Mouse (Mus musculus) cerebellum, adult 2 months (tissue): ENCODE measurements around the gene Ccng2. TPM values are rescaled to one million over a fixed set of nuclear protein-coding genes. Genes with fewer than 3 reads are reported as not detected.

Experiments used
- DNase-seq, 2 experiments: peaks; one replicate each; pipeline ENCODE4 v3.0.0; 2021
- H3K27ac ChIP-seq: fragments of 200-500 bp; 2 replicates; pipeline ENCODE4 v1.5.1; 2012; ENCODE audit warnings: low read length, control low read depth, inconsistent platforms; ENCODE audit not compliant: insufficient read depth
- H3K27me3 ChIP-seq: fragments of 200-500 bp; 2 replicates; pipeline ENCODE4 v1.6.1; 2012; ENCODE audit warnings: inconsistent platforms, mild to moderate bottlenecking, low read length, moderate library complexity; ENCODE audit not compliant: control insufficient read depth, insufficient read depth
- H3K4me1 ChIP-seq: fragments of 200-500 bp; 2 replicates; pipeline ENCODE4 v1.6.1; 2011; ENCODE audit warnings: low read length; ENCODE audit not compliant: control insufficient read depth, insufficient read depth
- H3K4me3 ChIP-seq: fragments of 200-500 bp; replicated peaks from 2 replicates; pipeline ENCODE3; 2011; ENCODE audit warnings: mild to moderate bottlenecking, low read depth, low read length, control low read depth; ENCODE audit not compliant: insufficient read depth
- CTCF ChIP-seq: fragments of 200-500 bp; IDR thresholded peaks from 2 replicates; pipeline ENCODE4 v1.5.1; 2011; ENCODE audit warnings: low read depth, mild to moderate bottlenecking, control low read depth, low read length, moderate library complexity, borderline replicate concordance; ENCODE audit not compliant: insufficient read depth
- POLR2A ChIP-seq: fragments of 200-500 bp; IDR thresholded peaks from 2 replicates; pipeline ENCODE4 v1.6.1; 2011; ENCODE audit warnings: low read length, control low read depth, borderline replicate concordance; ENCODE audit not compliant: insufficient read depth
- WGBS: fragments of 180-500 bp; shearing (Covaris S2); methylation state at CpG from one replicate; pipeline ENCODE4 v1.1.7; 2018; 5-methylcytosine and 5-hydroxymethylcytosine counted together
- polyA plus RNA-seq: library from polyadenylated mRNA; depleted of rRNA; stranded (reverse); fragments of >200 nt; gene quantifications from 2 replicates; pipeline ENCODE4 v1.2.3, GENCODE M21; 2012

Ccng2 gene
- polyA plus RNA-seq, 1 experiment = 47.2 TPM

- peaks cover 7% of the 10 kb centered on the region; the same call in 1 of the 2 replicates for H3K4me1 ChIP-seq
- peak; percentile 58 to 83 for DNase-seq
- H3K4me3 ChIP-seq = no peak overlapping the region
- peak overlapping the region; percentile 13; the same call in 1 of the 2 replicates for H3K27ac ChIP-seq
- WGBS = 68% methylated on average over 12 of the region's 12 CpGs
- no peaks in the 10 kb centered on the region for H3K27me3 ChIP-seq
- no peak for TF ChIP-seq CTCF
- TF ChIP-seq POLR2A = no peak
Measured at GRCm38 (mm10) chr5:93251001-93251760, 15.9 kb upstream of the Ccng2 start.

DNA sequence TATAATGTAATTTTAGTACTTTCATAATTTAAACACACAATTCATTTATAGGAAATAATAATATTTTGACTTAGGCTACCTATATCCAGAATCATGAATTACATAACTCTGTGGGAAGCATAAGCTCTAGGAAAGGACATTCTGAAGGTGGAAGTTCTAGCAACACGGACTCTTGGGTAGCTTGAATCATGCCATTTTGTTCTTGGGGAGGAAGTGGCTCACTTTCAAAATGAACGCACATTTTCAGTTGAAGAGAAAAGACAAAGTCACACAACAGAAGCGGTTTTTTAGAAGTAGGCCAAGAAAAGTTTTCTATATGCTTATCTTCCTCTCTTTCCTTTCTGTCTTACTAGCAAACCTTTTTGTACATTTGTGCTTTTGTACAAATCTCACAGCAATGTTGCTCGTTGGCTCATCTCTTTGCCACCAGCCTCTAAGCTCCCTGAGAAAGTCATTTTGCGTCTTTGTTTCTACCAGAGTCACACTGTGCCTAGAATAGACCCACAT lies 11.2 kb upstream of the Ccng2 start:
- H3K27ac ChIP-seq = no peak overlapping the region
- no peaks in the 10 kb centered on the region for H3K27me3 ChIP-seq
- H3K4me1 ChIP-seq = peaks cover 7% of the 10 kb centered on the region; the same call in 1 of the 2 replicates
- 91% methylated on average over 5 of the region's 5 CpGs for WGBS
- no peak for DNase-seq
- no peak overlapping the region for H3K4me3 ChIP-seq
- no peak for TF ChIP-seq CTCF
- TF ChIP-seq POLR2A = no peak

- no peak for DNase-seq
- no peaks in the 10 kb centered on the region for H3K27me3 ChIP-seq
- H3K4me1 ChIP-seq = no peaks in the 10 kb centered on the region
- TF ChIP-seq POLR2A (no peak), CTCF (no peak)
- no peak overlapping the region for H3K27ac ChIP-seq
- no peak overlapping the region for H3K4me3 ChIP-seq
Measured at GRCm38 (mm10) chr5:93256820-93257405, 10.1 kb upstream of the Ccng2 start.

DNA sequence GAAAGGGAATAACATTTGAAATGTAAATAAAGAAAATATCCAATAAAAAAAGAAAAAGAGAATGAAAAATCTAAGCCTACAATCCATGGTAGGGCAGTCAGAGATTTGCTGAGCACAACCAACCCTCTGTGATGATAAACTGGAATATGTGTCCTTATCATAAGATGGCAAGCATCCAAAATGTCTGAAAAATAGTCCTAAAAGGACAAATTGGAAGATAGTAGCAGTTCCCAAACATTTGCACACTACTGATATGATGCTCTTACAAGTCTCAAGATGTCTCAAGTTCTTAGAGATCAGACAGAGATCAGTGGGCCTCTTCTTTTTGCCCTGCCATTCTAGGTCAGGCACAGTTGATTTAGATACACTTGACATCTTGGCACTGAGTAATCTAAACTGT lies 7.7 kb upstream of the Ccng2 start:
- Histone ChIP-seq H3K4me3 (no peak overlapping the region), H3K27me3 (no peaks in the 10 kb centered on the region), H3K4me1 (no peaks in the 10 kb centered on the region), H3K27ac (no peak overlapping the region)
- DNase-seq = no peak
- TF ChIP-seq CTCF (no peak), POLR2A (no peak)

- H3K4me3 ChIP-seq = no peak overlapping the region
- TF ChIP-seq POLR2A = no peak
- no peak for TF ChIP-seq CTCF
- no peak overlapping the region for H3K27ac ChIP-seq
- no peak for DNase-seq
- H3K27me3 ChIP-seq = no peaks in the 10 kb centered on the region
- WGBS = 28% methylated on average over 3 of the region's 3 CpGs
- H3K4me1 ChIP-seq = no peaks in the 10 kb centered on the region
Measured at GRCm38 (mm10) chr5:93260983-93261382, 6.1 kb upstream of the Ccng2 start.

GRCm38 (mm10) chr5:93262751-93263150 lies 4.3 kb upstream of the Ccng2 start:
- H3K27ac ChIP-seq = no peak overlapping the region

GRCm38 (mm10) chr5:93263396-93264075 lies 3.5 kb upstream of the Ccng2 start:
- TF ChIP-seq CTCF (no peak), POLR2A (no peak)
- DNase-seq = no peak
- WGBS = 65% methylated on average over 6 of the region's 6 CpGs
- Histone ChIP-seq H3K27ac (no peak overlapping the region), H3K27me3 (no peaks in the 10 kb centered on the region), H3K4me1 (no peaks in the 10 kb centered on the region), H3K4me3 (no peak overlapping the region)

More at GRCm38 (mm10) chr5:93262751-93263150, 4.3 kb upstream of the Ccng2 start:
- 93% methylated on average over 2 of the region's 2 CpGs for WGBS
- TF ChIP-seq CTCF (no peak), POLR2A (no peak)
- Histone ChIP-seq H3K27me3 (no peaks in the 10 kb centered on the region), H3K4me3 (no peak overlapping the region), H3K4me1 (no peaks in the 10 kb centered on the region)
- DNase-seq = no peak

DNA sequence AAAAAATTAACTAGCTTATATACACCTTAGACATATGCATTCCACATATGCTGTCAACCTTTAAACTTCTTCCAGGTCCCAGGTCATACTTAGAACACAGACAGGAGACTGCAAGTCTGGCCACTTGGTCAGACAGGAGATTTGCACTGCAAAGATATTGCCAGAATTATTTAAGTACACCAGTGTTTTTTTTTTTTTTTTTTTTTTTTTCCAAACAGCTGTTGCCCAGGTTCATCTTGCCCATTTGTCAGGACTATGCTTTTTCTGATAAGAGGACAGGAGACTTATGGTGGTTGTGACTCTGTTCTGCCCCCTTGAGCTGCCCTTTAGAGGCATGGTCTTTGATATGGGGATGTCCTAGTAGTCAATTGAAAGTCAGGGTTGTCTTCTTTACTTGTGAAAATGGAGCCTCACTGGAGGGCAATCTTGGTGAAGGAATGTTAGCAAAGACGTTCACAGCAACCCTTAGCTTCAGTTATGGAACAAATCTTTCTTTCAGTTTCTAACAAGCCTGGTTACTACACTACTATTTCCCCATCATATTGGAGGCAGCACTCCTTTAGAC lies 2.8 kb upstream of the Ccng2 start:
- 73% methylated on average over 1 of the region's 1 CpGs for WGBS
- TF ChIP-seq POLR2A (no peak), CTCF (no peak)

More for the DNA sequence above, 2.8 kb upstream of the Ccng2 start:
- no peak for DNase-seq
- Histone ChIP-seq H3K27ac (no peak overlapping the region), H3K4me3 (no peak overlapping the region), H3K4me1 (no peaks in the 10 kb centered on the region), H3K27me3 (no peaks in the 10 kb centered on the region)
